Mouse (Mus musculus) liver, postnatal 0 days (tissue): ENCODE results near the gene Sdc4. TPM values are rescaled to one million over a fixed set of nuclear protein-coding genes. Genes with fewer than 3 reads are reported as not detected.
A peak's percentile ranks its signal among the peaks of the same experiment; 100 is the strongest.

ENCODE experiments used
- ATAC-seq: fragments of 200-750 bp; cut with Nextera tagmentation; 2 replicates; pipeline ENCODE4 v1.8.0; 2017; ENCODE audit warnings: mild to moderate bottlenecking, moderate library complexity
- DNase-seq: peaks from one replicate; pipeline ENCODE4 v3.0.0-alpha.2; 2016
- H3K27ac ChIP-seq: fragments of 300-500 bp; sonication (generic); 2 replicates; pipeline ENCODE4 v1.5.1; 2014; ENCODE audit warnings: antibody characterized with exemption, moderate library complexity, mild to moderate bottlenecking, low read depth
- H3K27me3 ChIP-seq: fragments of 300-500 bp; sonication (generic); 2 replicates; pipeline ENCODE4 v1.6.1; 2014; ENCODE audit warnings: low read length, control low read depth, mixed read lengths; ENCODE audit not compliant: insufficient read depth
- H3K36me3 ChIP-seq: fragments of 300-500 bp; sonication (generic); replicated peaks from 2 replicates; pipeline ENCODE4 v1.6.1; 2014; ENCODE audit warnings: mild to moderate bottlenecking, control low read depth, low read length, moderate library complexity, mixed read lengths; ENCODE audit not compliant: insufficient read depth
- H3K4me1 ChIP-seq: fragments of 300-500 bp; sonication (generic); 2 replicates; pipeline ENCODE4 v1.6.1; 2014; ENCODE audit warnings: antibody characterized with exemption, mild to moderate bottlenecking, control low read depth; ENCODE audit not compliant: insufficient read depth
- H3K4me2 ChIP-seq: fragments of 300-500 bp; sonication (generic); 2 replicates; pipeline ENCODE4 v1.6.1; 2014; ENCODE audit warnings: low read depth, mild to moderate bottlenecking, low read length, moderate library complexity, mixed read lengths
- H3K4me3 ChIP-seq: fragments of 300-500 bp; sonication (generic); 2 replicates; pipeline ENCODE4 v1.5.1; 2014; ENCODE audit warnings: low read depth, low read length
- H3K9ac ChIP-seq: fragments of 300-500 bp; sonication (generic); replicated peaks from 2 replicates; pipeline ENCODE4 v1.6.1; 2014; ENCODE audit warnings: mild to moderate bottlenecking, moderate library complexity
- H3K9me3 ChIP-seq: fragments of 300-500 bp; sonication (generic); 2 replicates; pipeline ENCODE4 v1.6.1; 2016; ENCODE audit warnings: mild to moderate bottlenecking, control low read depth, low read length, mixed read lengths
- CTCF ChIP-seq: sonication (generic); IDR thresholded peaks from 2 replicates; pipeline ENCODE4 v1.5.1; 2016; ENCODE audit warnings: antibody characterized with exemption, low read depth
- EP300 ChIP-seq: IDR thresholded peaks from 2 replicates; pipeline ENCODE4 v1.6.1; 2016; ENCODE audit warnings: antibody characterized with exemption, low read depth, mild to moderate bottlenecking
- WGBS: fragments of 180-500 bp; shearing (Covaris S2); extraction: QIAGEN DNeasy Blood & Tissue Kit; methylation state at CpG from one replicate; pipeline ENCODE4 v1.1.7; 2014; ENCODE audit not compliant: insufficient replicate concordance; 5-methylcytosine and 5-hydroxymethylcytosine counted together
- polyA plus RNA-seq: library from polyadenylated mRNA; unstranded; fragments of >200 nt; fragmentation: Nextera tagmentation; extraction: Ambion mirVana; gene quantifications from 2 replicates; pipeline ENCODE4 v1.2.1, GENCODE M21; 2015

The Sdc4 gene
- polyA plus RNA-seq, 1 experiment from 2014 or later: 208 TPM

- Histone ChIP-seq H3K9ac (no peak overlapping the region), H3K4me3 (peak overlapping the region; percentile 13; the same call in 1 of the 2 replicates), H3K4me1 (peaks cover 8% of the 10 kb centered on the region), H3K27me3 (peaks cover 95% of the 10 kb centered on the region), H3K4me2 (peak overlapping the region; percentile 40), H3K9me3 (no peaks in the 10 kb centered on the region), H3K36me3 (no peaks in the 10 kb centered on the region), H3K27ac (no peak overlapping the region)
- WGBS: 4% methylated on average over 42 of the region's 49 CpGs
- no peak for DNase-seq
- TF ChIP-seq EP300 (no peak), CTCF (no peak)
- ATAC-seq: no peak
Observed at GRCm38 (mm10) chr2:164404082-164404990, 39.4 kb downstream of the Sdc4 start.

GRCm38 (mm10) chr2:164403396-164404081 is 40.1 kb downstream of the Sdc4 start:
- TF ChIP-seq CTCF (no peak), EP300 (no peak)
- ATAC-seq (no peak), DNase-seq (no peak)
- no peaks in the 10 kb centered on the region for H3K36me3 ChIP-seq
- no peak overlapping the region for H3K4me2 ChIP-seq
- H3K9me3 ChIP-seq: no peaks in the 10 kb centered on the region
- no peak overlapping the region for H3K9ac ChIP-seq
- no peak overlapping the region for H3K4me3 ChIP-seq
- peaks cover 88% of the 10 kb centered on the region for H3K27me3 ChIP-seq
- peaks cover 8% of the 10 kb centered on the region for H3K4me1 ChIP-seq
- H3K27ac ChIP-seq: no peak overlapping the region
- WGBS: 10% methylated on average over 14 of the region's 14 CpGs

GRCm38 (mm10) chr2:164402906-164403305 is 40.8 kb downstream of the Sdc4 start, which contains the start of gene Rbpjl:
Gene Rbpjl (plus strand): TSS chr2:164403141.
- Histone ChIP-seq H3K4me3 (no peak within 1 kb of the TSS), H3K4me2 (no peak within 1 kb of the TSS), H3K4me1 (peaks cover 8% of the 10 kb centered on the region), H3K9ac (no peak within 1 kb of the TSS), H3K9me3 (no peaks in the 10 kb centered on the region), H3K36me3 (no peaks in the 10 kb centered on the region), H3K27ac (no peak within 1 kb of the TSS), H3K27me3 (peaks cover 82% of the 10 kb centered on the region)
- 4% methylated on average over 17 of the region's 17 CpGs for WGBS
- DNase-seq (peak; percentile 83), ATAC-seq (peak; percentile 72; the same call in 1 of the 2 replicates)
- TF ChIP-seq CTCF (peak; percentile 91), EP300 (no peak)

- DNase-seq: no peak
- Histone ChIP-seq H3K27me3 (peaks cover 33% of the 10 kb centered on the region), H3K36me3 (no peaks in the 10 kb centered on the region), H3K4me2 (no peak overlapping the region), H3K9ac (no peak overlapping the region), H3K4me3 (no peak overlapping the region), H3K27ac (no peak overlapping the region), H3K9me3 (no peaks in the 10 kb centered on the region), H3K4me1 (no peaks in the 10 kb centered on the region)
- WGBS: 66% methylated on average over 12 of the region's 12 CpGs
- no peak for ATAC-seq
- no peak for TF ChIP-seq CTCF
- TF ChIP-seq EP300: no peak
Observed at GRCm38 (mm10) chr2:164396911-164397310, 46.8 kb downstream of the Sdc4 start.

- Histone ChIP-seq H3K27ac (no peak overlapping the region), H3K4me3 (no peak overlapping the region), H3K4me1 (no peaks in the 10 kb centered on the region), H3K36me3 (no peaks in the 10 kb centered on the region), H3K4me2 (no peak overlapping the region), H3K27me3 (peaks cover 25% of the 10 kb centered on the region), H3K9me3 (no peaks in the 10 kb centered on the region), H3K9ac (no peak overlapping the region)
- ATAC-seq (no peak), DNase-seq (no peak)
- 77% methylated on average over 7 of the region's 7 CpGs for WGBS
- TF ChIP-seq EP300 (no peak), CTCF (no peak)
Observed at GRCm38 (mm10) chr2:164396076-164396475, 47.6 kb downstream of the Sdc4 start.

- peaks cover 19% of the 10 kb centered on the region for H3K27me3 ChIP-seq
- H3K36me3 ChIP-seq: no peaks in the 10 kb centered on the region
- H3K4me3 ChIP-seq: no peak overlapping the region
- peaks cover 6% of the 10 kb centered on the region; the same call in 1 of the 2 replicates for H3K4me1 ChIP-seq
- no peaks in the 10 kb centered on the region for H3K9me3 ChIP-seq
- no peak for DNase-seq
- H3K9ac ChIP-seq: no peak overlapping the region
- H3K4me2 ChIP-seq: no peak overlapping the region
- TF ChIP-seq EP300 (no peak), CTCF (no peak)
- 76% methylated on average over 29 of the region's 29 CpGs for WGBS
- H3K27ac ChIP-seq: no peak overlapping the region
- no peak for ATAC-seq
Observed at GRCm38 (mm10) chr2:164393126-164393525, 50.6 kb downstream of the Sdc4 start.
